Mouse (Mus musculus) adrenal gland, postnatal 10 days (tissue): Measurements from ENCODE around the gene Trio. TPM values are rescaled to one million over a fixed set of nuclear protein-coding genes. Genes with fewer than 3 reads are reported as not detected.

Source experiments
- DNase-seq: peaks from one replicate; pipeline ENCODE4 v3.0.0; 2021; ENCODE audit warnings: mixed read lengths
- total RNA-seq, 2 experiments: library from RNA; stranded (reverse); gene quantifications; 2 replicates each; pipeline ENCODE4 v1.2.3; 2021

Gene Trio
- total RNA-seq, 2 experiments from 2014 or later: 49.8 to 81.3 TPM

DNA sequence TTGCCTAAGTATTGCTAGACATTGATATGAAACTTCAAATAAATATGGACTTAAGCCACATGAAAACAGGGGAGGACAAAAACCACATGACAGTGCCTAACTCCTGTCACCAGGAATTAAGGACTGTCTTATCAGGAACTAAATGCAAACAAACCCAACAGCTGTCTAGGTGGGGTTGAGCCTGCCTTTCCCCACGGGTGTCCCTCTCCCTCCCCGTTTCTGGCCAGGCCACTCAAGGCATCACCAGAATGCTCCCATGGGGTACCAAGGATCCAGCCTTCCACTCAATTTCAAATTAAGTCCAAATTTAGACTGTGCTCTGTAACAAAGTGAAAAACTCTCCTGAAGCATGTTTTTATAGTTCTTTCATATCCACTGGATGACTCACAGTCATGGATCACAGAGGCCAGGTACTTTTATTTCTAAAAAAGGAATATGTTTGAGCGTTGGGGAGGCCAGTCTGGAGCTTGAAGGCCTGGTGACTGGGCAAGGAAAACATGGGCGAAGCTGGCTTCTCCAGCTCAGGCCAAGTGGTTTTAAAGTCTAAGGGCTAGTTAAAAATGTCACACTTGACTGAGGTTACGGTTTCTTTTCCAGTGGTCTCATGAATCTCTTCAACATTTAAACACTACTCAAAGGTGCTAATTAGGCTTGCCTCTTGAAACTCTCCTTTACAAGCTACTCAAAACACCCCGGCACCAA is 33.6 kb downstream of the Trio start:
- DNase-seq: no peak

DNA sequence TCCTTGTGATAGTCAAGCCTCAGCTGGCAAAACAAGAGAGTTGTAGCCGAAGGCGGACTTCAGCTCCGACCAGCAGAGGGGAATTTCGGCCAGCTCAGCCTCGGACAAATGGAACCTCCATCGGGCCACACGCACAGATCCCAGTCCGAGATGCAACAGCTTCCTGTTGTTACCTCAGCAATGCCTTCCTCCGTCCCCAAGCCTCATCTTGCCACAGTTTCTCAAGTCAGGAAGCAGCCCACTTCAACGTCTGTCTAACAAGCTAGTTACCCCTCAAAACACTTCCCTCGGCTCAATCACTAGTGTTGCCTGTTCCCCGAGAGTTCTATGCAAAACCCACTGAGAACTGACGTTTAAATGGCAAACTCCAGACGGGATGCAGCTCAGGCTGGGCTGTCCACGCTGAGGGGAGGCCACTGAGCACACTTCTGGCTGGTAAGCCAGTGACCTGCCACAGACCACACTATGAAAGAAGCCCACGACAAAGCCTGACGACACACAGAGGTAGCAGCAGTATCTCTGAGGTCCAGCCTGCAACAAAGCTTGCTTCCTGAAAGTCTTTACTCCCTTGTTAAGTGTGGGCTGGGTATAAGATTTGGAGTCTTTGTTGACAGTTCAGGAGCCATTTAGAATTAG is 34.5 kb downstream of the Trio start:
- no peak for DNase-seq

GRCm38 (mm10) chr15:27987979-27988378 is 37.7 kb downstream of the Trio start:
- DNase-seq: no peak

DNA sequence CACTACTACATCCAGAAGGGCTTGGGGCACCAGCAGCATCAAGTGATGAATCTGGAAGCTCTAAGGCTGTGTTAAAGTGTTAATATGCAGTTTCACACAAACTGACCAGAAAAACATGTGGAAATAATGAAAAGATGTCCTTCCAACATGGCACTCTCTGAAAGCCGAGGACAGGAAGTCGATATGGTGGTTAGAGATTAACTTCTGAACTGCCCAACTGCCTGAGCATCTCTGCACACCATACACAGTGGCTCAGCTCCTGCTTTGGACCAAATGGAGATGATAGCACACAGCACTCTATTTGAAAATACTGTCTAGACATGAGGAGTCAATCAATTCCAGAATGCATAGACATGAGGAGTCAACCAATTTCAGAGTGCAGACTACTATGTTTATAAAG is 40.8 kb downstream of the Trio start:
- DNase-seq: no peak

DNA sequence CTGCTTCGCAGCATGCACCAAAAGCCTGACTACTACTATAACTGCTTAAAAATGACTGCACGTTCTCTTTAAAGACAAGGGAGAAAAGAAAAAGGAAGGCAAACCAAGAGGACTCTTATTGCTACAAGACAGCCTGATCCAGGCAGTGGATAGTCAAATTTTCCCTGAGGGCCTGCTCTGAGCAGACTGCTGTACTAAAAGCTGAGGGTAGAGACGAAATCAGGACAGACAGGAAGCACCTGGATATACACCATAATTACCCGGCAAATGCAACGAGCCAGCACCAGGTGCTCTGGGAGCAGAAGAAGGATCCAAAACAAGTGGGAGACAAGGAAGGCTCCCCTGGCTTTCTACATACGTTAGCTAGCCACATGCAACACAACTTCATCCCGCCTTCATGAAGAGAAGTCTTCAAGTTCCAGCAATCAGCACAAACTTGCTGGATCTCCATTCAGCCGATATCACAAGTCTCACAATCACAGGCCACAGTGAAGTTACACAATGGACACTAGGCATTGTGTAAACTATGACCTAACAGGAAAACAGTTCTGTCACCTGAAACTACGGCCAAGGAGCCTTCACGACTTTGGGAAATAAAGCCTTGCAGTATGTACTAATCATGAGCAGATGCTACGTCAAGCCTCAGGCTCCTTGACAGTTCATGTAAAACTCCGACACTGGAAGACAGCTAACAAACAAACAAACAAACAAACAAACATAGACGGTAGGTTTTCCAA is 43.7 kb downstream of the Trio start:
- DNase-seq: no peak

GRCm38 (mm10) chr15:27981258-27981657 is 44.4 kb downstream of the Trio start:
- DNase-seq: no peak

DNA sequence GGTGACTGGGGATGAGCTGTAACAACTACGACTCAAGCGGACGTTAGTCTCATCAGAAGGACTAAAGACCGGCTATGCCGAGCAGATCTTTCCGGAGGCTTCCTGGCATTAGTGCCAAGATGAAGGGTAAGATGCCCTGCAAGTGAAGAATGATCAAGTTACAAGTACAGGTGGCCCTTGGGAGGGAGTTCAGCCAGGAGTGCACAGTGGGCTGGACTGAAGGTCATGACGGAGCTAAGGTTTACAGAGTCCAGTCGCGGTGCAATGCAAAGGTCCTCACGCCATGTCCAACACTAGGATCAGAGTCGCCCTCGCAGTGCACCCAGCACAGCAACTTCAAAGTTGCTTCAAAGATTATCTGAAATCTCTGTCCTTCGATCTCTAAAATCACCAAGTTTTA is 45.2 kb downstream of the Trio start:
- no peak for DNase-seq

GRCm38 (mm10) chr15:27976950-27977349 is 48.7 kb downstream of the Trio start:
- DNase-seq: no peak

DNA sequence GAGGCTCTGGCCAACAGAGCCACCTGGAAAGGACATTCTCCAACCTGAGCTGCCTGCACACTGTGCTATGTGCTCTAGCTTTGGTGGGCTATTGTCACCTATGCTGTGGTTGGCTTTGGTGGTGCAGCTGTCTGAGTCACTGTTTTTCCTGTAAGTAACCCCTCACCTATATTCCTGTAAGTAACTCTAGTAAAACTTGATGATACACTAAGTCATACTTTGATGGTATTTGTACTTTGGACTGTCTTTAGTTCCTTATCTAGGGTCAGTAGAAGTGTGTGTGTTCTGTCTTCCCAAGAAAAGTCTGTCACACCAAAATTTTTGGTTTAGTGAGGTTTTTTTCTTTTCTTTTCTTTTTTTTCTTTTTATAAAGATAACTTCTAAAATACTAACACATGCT is 49.3 kb downstream of the Trio start:
- no peak for DNase-seq

GRCm38 (mm10) chr15:27974637-27975036 is 51.0 kb downstream of the Trio start:
- no peak for DNase-seq

DNA sequence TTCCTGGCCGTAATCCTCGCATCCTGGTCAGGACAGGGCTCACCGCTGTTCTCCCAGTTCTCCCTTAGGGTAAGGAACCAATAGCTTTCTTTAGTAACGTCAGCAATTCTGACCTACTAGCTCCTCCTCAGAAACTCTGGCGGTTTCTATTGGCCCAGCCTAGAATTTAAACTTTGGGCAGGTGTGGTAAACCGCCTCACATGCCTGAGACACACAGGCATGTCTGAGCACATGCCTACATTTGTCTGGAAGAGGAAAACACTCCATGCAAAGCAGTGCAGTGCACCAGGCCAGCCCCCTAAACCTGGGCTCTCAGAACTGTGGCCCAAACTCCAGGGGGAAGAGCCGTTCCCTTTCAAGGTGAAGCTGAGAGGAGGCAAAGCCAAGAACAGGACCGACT is 57.5 kb downstream of the Trio start:
- no peak for DNase-seq

- DNase-seq: no peak
Measured at GRCm38 (mm10) chr15:27967128-27967876, 58.3 kb downstream of the Trio start.

DNA sequence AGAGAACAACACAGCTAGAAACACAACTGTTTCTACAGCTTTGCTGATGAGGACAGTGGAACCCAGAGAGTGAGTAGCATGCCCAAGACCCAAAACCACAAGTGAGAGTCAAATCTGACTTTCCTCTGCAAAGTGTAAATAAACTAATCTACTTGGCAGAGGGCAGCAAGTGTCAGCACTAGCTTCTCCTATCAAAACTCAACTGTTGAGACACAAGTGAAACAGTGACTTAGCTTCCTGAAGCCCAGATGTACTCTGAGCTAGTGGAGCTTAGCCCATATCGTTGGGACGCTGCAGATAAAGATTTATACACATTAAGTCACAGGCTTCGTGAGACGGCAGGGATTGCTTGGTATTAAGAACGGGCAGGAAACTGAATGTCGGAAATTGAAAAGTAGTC is 60.8 kb downstream of the Trio start:
- no peak for DNase-seq

DNA sequence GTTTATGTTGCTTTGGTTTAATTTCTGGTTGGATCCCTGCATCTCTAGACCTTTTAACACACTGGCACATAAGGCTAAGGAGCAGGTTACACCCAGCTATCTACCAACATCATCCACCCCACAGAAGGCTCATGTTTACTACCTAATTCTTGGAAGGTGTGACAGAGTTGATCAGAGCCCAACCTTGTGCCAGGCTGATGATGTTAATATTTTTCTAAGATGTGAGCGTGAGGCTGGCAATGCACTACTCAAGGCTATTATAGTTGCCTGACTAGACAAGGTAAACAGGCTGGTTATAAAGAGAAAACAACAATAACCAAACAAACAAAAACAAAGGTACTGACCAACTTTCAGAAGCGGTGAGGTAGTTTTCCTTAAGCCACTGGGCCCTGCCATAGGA is 62.1 kb downstream of the Trio start:
- no peak for DNase-seq

DNA sequence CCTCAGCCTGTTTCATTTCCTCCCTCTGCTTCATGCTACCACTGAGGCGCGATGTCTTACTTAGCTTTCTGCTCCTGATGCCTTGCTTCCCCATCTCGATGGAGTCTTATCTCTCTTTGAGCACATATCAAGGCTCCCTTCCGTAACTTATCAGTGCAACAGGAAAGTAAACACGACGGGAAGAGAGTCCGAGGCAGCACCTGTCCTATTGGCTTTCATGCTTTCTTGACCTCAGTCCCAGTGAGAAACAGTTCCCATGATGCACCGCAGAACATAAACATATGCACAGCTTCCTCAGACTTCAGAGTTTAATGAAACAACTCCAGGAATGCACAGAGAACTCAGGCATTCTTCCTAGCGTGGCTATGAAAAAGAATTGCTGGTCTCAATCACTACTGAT is 65.0 kb downstream of the Trio start:
- DNase-seq: no peak

DNA sequence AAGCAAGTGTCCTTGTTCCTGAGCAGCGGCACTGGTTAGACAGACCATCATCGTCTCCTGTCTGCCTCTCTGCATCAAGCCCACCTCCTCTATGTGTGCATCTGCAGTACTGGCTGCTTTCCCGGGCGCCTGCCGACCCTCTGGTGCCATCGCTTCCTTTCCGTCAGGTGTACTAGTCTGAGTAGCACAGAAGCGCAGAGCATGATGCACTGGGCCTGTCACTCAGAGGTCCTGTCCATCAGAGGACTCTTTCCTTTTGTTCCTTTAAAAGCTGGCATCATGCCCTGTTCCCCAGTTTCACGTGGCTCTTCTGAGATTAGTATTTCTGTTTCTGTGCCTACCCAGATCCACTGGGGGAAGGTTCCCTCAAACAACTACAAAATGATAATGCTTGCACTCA is 67.8 kb downstream of the Trio start:
- no peak for DNase-seq

DNA sequence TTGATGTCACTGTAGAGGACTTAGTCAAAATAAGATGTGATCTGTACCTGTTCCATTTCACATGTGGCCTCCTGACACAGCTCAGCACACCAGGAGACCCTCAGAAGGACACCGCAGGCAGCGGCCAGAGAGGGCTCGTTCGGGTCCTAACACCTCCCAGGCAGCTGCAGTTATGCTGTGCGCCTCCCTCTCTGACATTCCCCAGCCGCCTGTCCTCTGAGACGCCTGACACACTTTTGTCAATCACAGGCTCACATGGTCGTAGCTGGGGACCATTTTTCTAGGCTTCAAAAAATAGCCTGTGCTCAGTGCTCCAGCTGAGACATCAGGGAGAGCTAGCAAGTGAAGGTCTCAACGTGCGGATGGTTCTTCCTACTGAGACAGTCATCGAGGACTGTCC is 70.0 kb downstream of the Trio start:
- no peak for DNase-seq

GRCm38 (mm10) chr15:27954356-27954755 is 71.3 kb downstream of the Trio start:
- no peak for DNase-seq

DNA sequence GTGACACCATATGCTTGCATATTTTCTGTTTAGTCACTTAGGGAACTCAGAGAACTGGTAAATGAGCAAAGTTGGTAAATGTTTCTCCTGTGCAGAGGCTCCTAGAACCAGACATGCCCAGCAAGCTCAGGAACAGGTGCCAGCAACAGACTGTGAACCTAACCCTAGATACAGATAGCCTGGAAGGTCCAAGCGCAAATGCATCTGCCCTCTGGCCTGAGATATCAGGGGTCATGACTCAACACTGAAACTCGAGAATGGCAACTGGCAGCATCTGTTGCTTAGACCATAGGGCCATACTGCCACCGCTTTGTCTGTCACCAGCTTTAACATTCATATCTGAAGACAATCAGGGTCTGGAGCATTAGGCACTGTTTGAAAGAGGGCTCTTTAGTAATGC is 72.1 kb downstream of the Trio start:
- DNase-seq: no peak

- DNase-seq: no peak
Measured at GRCm38 (mm10) chr15:27951195-27951594, 74.5 kb downstream of the Trio start.

DNA sequence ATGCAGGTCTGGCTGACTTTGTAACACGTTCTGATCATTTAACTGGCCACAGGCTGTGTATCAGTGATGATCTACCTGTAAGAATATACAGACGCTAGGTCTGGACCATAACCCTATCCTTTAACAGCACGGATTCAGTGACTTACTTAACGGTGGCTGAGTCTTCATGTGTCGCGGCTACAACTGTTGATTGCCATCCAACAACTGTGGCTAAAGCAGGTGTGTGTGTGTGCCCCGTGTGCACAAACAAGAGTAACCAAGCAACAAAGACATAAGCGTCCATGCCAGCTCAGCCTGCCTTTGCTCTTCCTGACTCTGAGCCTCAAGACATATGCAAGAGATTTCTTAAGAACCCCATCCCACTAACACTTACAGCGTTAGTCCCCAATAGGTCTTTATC is 76.5 kb downstream of the Trio start:
- DNase-seq: no peak

DNA sequence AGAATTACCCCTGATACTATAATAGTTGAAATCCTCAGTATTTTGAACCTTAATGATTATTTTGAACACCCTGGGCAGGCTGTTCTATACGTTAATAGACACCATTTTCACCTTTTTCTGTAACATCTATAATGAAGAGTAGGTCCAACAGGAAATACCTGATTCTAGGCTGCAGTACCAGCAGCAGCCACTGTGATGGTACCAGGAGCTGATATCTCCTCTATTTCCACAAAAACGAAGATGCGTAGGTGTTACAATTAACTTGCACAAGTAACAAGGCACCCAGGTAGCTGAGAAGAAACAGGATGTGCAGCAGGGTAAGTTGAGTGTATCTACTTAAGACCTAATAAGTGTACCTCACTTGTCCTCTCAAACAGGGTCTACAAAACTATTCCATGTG is 77.8 kb downstream of the Trio start:
- no peak for DNase-seq

DNA sequence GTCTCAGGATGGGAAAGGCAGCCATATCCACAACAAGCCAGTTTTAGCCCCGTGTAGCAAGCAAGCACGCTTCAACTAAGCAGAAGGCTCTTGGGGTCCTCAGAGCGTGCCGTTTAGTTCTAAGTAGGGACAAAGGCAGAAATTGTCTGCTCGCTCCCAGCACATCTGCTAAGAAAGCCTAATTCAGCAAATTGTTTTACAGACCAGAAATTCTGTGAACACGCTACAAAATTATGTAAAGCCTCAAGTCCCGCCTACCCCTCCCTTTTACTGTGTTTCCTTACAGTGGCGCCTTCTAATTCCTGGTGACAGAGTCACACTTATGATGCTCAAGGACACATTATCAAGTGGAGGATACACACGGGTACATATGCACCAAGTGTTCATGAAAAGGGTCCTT is 80.1 kb downstream of the Trio start:
- DNase-seq: no peak
